Mouse (Mus musculus) T-cell, adult 2 months (primary cell): Measurements from ENCODE around the gene Rab5a.

Source experiments
- DNase-seq: peaks from one replicate; pipeline ENCODE4 v3.0.0; 2022; ENCODE audit warnings: low spot score

Rab5a gene

DNA sequence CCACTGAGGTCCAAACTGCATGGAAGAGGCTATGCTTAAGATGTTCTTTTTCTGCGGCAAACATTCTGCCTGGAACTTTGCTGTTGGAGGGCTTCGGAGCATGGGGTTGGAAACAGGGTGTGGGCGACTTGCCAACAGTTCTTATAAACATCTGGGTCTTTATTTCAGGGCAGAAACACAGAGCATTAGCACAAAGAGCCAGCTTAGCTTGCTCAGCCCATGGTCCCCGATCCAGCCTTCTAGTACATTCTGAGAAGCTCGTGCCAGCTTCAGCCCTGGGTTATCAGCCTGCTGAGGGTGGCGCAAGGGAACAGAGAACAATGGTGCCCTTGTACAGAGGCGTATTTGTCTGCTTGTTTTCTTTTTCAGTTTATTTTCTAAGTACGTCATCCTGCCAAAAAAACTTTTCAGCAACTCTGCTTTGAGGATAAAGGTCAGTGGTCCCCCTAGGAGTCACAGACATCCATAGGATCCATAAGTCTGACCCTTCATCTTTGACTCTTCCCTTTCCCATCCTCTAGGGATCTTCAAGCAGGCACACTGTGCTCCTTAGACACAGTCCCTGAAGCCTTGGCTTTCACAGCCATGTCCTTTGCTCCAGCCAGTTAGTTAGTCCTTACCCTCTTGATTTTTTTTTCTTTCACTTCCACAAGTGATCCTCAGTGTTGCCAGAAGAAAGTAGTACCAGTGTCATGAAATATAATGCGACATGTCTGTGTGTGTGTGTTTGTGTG is 64.7 kb downstream of the Rab5a start:
- DNase-seq, result no peak

DNA sequence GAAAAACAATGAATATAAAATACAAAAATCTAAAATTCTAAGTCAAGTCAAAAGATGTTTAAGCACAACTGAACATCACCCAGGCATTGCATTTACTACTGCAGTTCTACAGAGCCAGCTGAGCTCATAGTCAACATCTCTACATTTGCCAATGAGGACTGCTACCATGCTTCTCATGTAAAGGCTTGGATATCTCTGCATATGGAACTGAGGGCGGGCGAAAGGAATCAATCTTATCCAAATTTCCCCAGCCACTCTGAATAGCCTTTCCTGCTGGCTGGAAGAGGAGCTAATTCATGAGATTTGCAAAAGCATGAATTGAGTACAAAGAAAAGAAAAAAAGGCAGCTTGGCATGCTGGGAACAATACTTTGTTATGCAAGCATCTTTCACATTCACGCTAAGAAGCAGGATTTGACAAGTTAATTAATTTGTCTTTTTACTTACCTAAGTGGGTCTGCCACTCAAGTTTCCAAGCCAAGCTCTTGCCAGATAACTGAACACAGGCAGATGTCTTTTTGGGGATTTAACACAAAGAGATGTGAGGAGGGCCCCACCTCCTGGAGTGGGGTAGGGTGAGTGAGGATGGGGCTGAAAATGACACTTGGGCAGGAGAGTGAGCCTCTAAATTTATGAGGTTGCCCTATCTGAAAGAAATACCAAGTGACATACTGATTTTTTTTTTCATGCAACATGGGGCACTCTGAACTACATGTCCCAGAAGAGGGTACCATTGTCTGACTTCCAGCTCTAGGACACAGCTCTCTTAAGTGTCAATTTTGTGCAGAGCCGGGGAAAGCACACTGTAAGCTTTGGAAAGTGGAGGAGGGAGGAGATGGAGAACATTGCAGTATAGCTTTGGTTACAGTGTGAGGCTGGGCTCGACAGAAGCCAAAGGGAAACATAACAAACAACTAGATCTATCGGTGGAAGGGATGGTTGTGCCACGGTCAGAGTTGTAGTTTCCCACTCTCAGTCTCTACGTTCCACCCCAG is 72.6 kb downstream of the Rab5a start:
- DNase-seq, result no peak

DNA sequence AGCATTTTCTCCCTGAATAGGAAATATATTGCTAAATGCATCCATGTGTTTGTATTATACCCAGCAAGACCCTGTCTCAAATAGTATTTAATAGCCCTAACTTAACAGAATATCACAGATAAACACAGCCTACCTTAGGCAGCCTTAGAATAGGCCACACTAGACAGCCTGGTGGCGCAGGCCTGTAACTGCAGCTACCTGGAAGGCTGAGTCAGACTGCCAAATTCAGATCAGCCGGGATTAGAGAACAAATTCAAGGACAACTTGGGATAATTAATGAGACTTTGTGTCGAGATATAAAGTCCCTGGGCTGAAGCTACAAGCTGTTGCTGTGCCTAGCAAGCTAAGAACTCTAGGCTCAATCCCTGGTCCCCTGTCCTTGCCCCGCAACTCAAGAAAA is 75.1 kb downstream of the Rab5a start:
- no peak for DNase-seq

DNA sequence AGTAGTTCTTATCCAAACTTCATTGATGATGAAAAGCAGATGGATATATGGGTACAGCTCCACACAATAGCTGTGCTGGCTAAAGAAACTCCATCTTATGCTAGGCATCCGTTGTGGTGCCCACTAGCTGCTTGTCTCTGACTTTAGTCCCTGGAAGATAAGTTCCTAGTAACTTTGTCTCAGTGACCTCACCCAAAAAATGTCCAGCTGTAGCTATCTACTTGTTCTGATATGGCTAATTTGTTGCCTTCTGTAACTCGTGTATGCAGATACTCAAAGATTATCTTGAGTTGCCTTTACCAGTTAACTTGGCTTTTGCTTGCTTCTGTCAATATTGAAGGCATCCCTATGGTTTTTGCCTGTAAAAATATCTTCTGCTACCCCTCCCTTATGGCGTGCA is 75.8 kb downstream of the Rab5a start:
- DNase-seq, result no peak
